Mouse (Mus musculus): ENCODE data around the gene Gm8879. TPM values are rescaled to one million over a fixed set of nuclear protein-coding genes. Genes with fewer than 3 reads are reported as not detected.
"Not testable (repeated sequence)": the region's sequence is repeated elsewhere in the genome, so short reads cannot be mapped to it uniquely, and the experiment has no call there.

The Gm8879 gene
- not detected in 2 replicates for polyA plus RNA-seq (2014; fragmentation: Nextera tagmentation; extraction: Ambion mirVana)

- H3K9me3 ChIP-seq (ENCODE audit: control insufficient read depth, low read length); H3K27ac ChIP-seq (ENCODE audit: low read depth, low read length); H3K4me2 ChIP-seq (replicated peaks; ENCODE audit: low read depth, low read length); H3K36me3 ChIP-seq (ENCODE audit: control insufficient read depth, insufficient read depth, low read length); H3K4me3 ChIP-seq (ENCODE audit: low read length); H3K9ac ChIP-seq (ENCODE audit: low read depth, low read length); H3K4me1 ChIP-seq (ENCODE audit: control insufficient read depth, insufficient read depth, low read length); ATAC-seq (ENCODE audit: low FRiP score, low TSS enrichment); H3K27me3 ChIP-seq (ENCODE audit: control insufficient read depth, insufficient read depth, low read length): not testable (repeated sequence)
- WGBS = no CpG with 5 or more reads among the region's 3 CpGs
These were observed at the start of gene Gm8879 for GRCm38 (mm10) chr5:11127334-11127733. Gene Gm8879 (plus strand): TSS chr5:11127634.

- not testable (repeated sequence) for H3K36me3 ChIP-seq (ENCODE audit: control insufficient read depth, insufficient read depth, low read length); H3K9ac ChIP-seq (ENCODE audit: low read depth, low read length); H3K27ac ChIP-seq (ENCODE audit: low read depth, low read length); H3K27me3 ChIP-seq (ENCODE audit: control insufficient read depth, insufficient read depth, low read length); H3K4me2 ChIP-seq (replicated peaks; ENCODE audit: low read depth, low read length); H3K4me3 ChIP-seq (ENCODE audit: low read length); H3K9me3 ChIP-seq (ENCODE audit: control insufficient read depth, low read length); H3K4me1 ChIP-seq (ENCODE audit: control insufficient read depth, insufficient read depth, low read length); ATAC-seq (ENCODE audit: low FRiP score, low TSS enrichment)
- 96% methylated on average over 12 of the region's 12 CpGs for WGBS
These were observed 10.6 kb downstream of the Gm8879 start for GRCm38 (mm10) chr5:11138031-11138430.

Other genes with a start within 250 kb of the Gm8879 start
- not detected in 2 replicates for gene Gm8871, start 179.8 kb upstream of the Gm8879 start, polyA plus RNA-seq (2014; fragmentation: Nextera tagmentation; extraction: Ambion mirVana)
- gene Gm8857, start 179.8 kb upstream of the Gm8879 start, polyA plus RNA-seq (2014; fragmentation: Nextera tagmentation; extraction: Ambion mirVana) = not detected in 2 replicates
- not detected in 2 replicates for gene Gm5861, start 55.4 kb downstream of the Gm8879 start, polyA plus RNA-seq (2014; fragmentation: Nextera tagmentation; extraction: Ambion mirVana)
- gene Gm8890, start 128.4 kb downstream of the Gm8879 start, polyA plus RNA-seq (2014; fragmentation: Nextera tagmentation; extraction: Ambion mirVana) = not detected in 2 replicates
- not detected in 2 replicates for gene Speer1, start 213.9 kb downstream of the Gm8879 start, polyA plus RNA-seq (2014; fragmentation: Nextera tagmentation; extraction: Ambion mirVana)